ENCODE assay signal across 14 mouse cellular contexts in the genomic region with DNA sequence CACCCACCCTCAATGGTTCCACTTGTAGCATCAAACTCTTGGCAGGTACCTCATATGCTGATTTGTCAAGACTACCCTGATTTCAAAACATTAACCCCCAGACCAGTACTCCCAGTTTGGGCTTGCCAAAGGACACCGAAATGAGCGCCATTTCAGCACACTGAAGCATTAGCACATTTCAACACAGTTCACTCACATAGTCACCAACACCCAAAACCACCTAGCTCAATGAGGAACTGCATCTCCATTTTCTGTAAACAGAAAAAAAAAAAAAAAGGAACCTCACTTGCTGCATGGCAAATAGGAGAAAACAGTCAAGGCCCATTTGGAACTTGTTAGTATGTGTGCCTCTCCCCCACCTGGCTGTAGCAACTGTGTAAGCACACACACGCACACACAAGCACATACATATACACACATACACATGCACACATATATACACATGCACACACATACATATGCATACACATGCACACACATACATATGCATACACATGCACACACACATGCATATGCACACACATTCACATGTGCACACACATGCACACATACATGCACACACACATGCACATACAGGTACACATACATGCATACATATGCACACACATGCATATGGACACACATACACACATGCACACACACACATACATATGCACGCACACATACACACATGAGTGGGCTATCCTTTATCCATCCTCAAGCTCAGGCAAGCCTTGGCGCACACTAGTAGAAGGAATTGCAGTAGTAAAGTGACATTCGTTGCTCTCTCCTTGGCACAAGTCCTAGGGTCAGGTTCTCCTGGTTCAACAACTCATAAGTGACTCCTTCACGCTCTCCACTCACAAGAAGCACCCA. TPM values are rescaled to one million over a fixed set of nuclear protein-coding genes. Genes with fewer than 3 reads are reported as not detected.
DNase-seq lines count a peak whose midpoint lies in the region; ATAC-seq and TF ChIP-seq lines count a peak whose summit lies in the region.
"Had no signal": no experiment of that assay in that cellular context is flagged by ENCODE, and none has a peak within 500 bp of the region (broad histone marks: within the 10 kb centered on the region; RNA-seq: fewer than 3 reads in every experiment).

No protein-coding gene starts in this region.

- H3K4me1 ChIP-seq in hindbrain, postnatal 0 days (ENCODE audit: insufficient read depth, low read length) = peaks cover 4% of the 10 kb centered on the region; the same call in 1 of the 2 replicates
- H3K4me1 ChIP-seq in hindbrain, embryonic 11.5 days (replicated peaks; ENCODE audit: control insufficient read depth, insufficient read depth, low read length) = no peaks in the 10 kb centered on the region
- H3K4me1 ChIP-seq in G1E (ENCODE audit: insufficient read depth, low read depth, low read length) = no peaks in the 10 kb centered on the region

- H3K27ac ChIP-seq in hindbrain, postnatal 0 days = no peak overlapping the region
- no peak overlapping the region for H3K27ac ChIP-seq in hindbrain, embryonic 11.5 days (ENCODE audit: low read depth, low read length)
- H3K27ac ChIP-seq: embryonic facial prominence, embryonic 12.5 days had no signal

- DNase-seq in hindbrain, postnatal 0 days (ENCODE audit: low spot score) = no peak
- DNase-seq in hindbrain, embryonic 11.5 days (ENCODE audit: low spot score) = no peak
- DNase-seq in 416B (ENCODE audit: low read depth) (peak; percentile 65), G1E (ENCODE audit: low spot score) (no peak)
- DNase-seq in gonadal fat pad, adult 2 months (ENCODE audit: low read depth) = peak; percentile 55
- DNase-seq in heart, adult 9 months (ENCODE audit: low spot score in 2 of 2) = no peak
- DNase-seq: adrenal gland, adult 8-10 months; gastrocnemius, postnatal 25 days; kidney, postnatal 10 days; thymus, adult 2 months had no signal

- no peaks in the 10 kb centered on the region for H3K9me3 ChIP-seq in hindbrain, postnatal 0 days (ENCODE audit: low read length)
- H3K9me3 ChIP-seq in hindbrain, embryonic 11.5 days (ENCODE audit: control insufficient read depth, low read length) = no peaks in the 10 kb centered on the region
- H3K9me3 ChIP-seq in G1E (replicated peaks) = peaks cover 10% of the 10 kb centered on the region
- H3K9me3 ChIP-seq: embryonic facial prominence, embryonic 12.5 days had no signal

- no peak overlapping the region for H3K4me3 ChIP-seq in hindbrain, postnatal 0 days (ENCODE audit: low read length)
- H3K4me3 ChIP-seq in hindbrain, embryonic 11.5 days (ENCODE audit: low read depth, low read length) = no peak overlapping the region
- H3K4me3 ChIP-seq in G1E (ENCODE audit: low read depth, low read length) = peak overlapping the region; percentile 8; the same call in 1 of the 2 replicates
- H3K4me3 ChIP-seq: embryonic facial prominence, embryonic 12.5 days; myocyte had no signal

- no peaks in the 10 kb centered on the region for H3K27me3 ChIP-seq in hindbrain, postnatal 0 days (ENCODE audit: insufficient read depth, low read length)
- H3K27me3 ChIP-seq in hindbrain, embryonic 11.5 days (ENCODE audit: control insufficient read depth, insufficient read depth, low read length) = no peaks in the 10 kb centered on the region
- no peaks in the 10 kb centered on the region for H3K27me3 ChIP-seq in G1E (ENCODE audit: insufficient read depth, low read length)
- H3K27me3 ChIP-seq: embryonic facial prominence, embryonic 12.5 days had no signal

- no peak for TF ChIP-seq CTCF in hindbrain, postnatal 0 days (IDR thresholded peaks at IDR 0.05; ENCODE audit: low read depth)
- TF ChIP-seq CTCF in G1E (IDR thresholded peaks at IDR 0.05; ENCODE audit: low read depth, low read length) = no peak

- peak; percentile 19 for ATAC-seq in hindbrain, postnatal 0 days
- no peak for ATAC-seq in hindbrain, embryonic 11.5 days (ENCODE audit: low FRiP score)
- ATAC-seq in G1E (ENCODE audit: extremely low read depth, insufficient number of reproducible peaks, low FRiP score, poor library complexity, severe bottlenecking) = no peak
- no peak for ATAC-seq in erythroid progenitor cell, adult 5-6 weeks (replicated peaks; ENCODE audit: low FRiP score, poor library complexity, severe bottlenecking)

- H3K4me2 ChIP-seq in hindbrain, postnatal 0 days (ENCODE audit: low read depth, low read length) = no peak overlapping the region
- H3K4me2 ChIP-seq in hindbrain, embryonic 11.5 days (replicated peaks; ENCODE audit: low read depth, low read length) = no peak overlapping the region
- H3K4me2 ChIP-seq: embryonic facial prominence, embryonic 12.5 days had no signal

- H3K36me3 ChIP-seq in hindbrain, postnatal 0 days (ENCODE audit: insufficient read depth, low read length) = no peaks in the 10 kb centered on the region
- no peaks in the 10 kb centered on the region for H3K36me3 ChIP-seq in hindbrain, embryonic 11.5 days (ENCODE audit: control insufficient read depth, insufficient read depth, low read length)
- H3K36me3 ChIP-seq in G1E (replicated peaks) = no peaks in the 10 kb centered on the region
- H3K36me3 ChIP-seq: embryonic facial prominence, embryonic 12.5 days had no signal

- 71% methylated on average over 7 of the region's 7 CpGs for WGBS in hindbrain, postnatal 0 days
- WGBS in hindbrain, embryonic 11.5 days = 91% methylated on average over 7 of the region's 7 CpGs

- no peak overlapping the region for H3K9ac ChIP-seq in hindbrain, postnatal 0 days (replicated peaks; ENCODE audit: low read length)
- no peak overlapping the region for H3K9ac ChIP-seq in hindbrain, embryonic 11.5 days (ENCODE audit: low read depth, low read length)
- H3K9ac ChIP-seq: embryonic facial prominence, embryonic 12.5 days had no signal

RNA-seq across cellular contexts. Expression of a gene that starts 14.1 kb away (rescaled TPM):
- 9.8 and 14.0 TPM in 2 replicates for total RNA-seq in hindbrain, postnatal 0 days (2014; rRNA removed)
- polyA plus RNA-seq in hindbrain, postnatal 0 days (2015; fragmentation: Nextera tagmentation; extraction: Ambion mirVana) = 13.6 and 17.9 TPM in 2 replicates
- polyA plus RNA-seq in hindbrain, embryonic 11.5 days (2014; fragmentation: Nextera tagmentation; extraction: Ambion mirVana) = 0.57 and 1.7 TPM in 2 replicates
- not detected in 2 replicates for total RNA-seq in G1E (2014; fragmentation: Nextera tagmentation)
- 0.06 and 0.11 TPM in 2 replicates for total RNA-seq in G1E (2017)
- not detected in 2 replicates for polyA plus RNA-seq in G1E (2012)
- polyA plus RNA-seq in gonadal fat pad, adult 2 months (2012; rRNA removed) = 0.04 and 0.43 TPM in 2 replicates
- total RNA-seq in erythroid progenitor cell, adult 5-6 weeks (2015; ENCODE audit: low replicate concordance) = not detected in 2 replicates
- not detected in 2 replicates for total RNA-seq in erythroid progenitor cell, adult 5-6 weeks (2017; ENCODE audit: low replicate concordance)
- total RNA-seq: gastrocnemius, postnatal 25 days had no signal
- polyA plus RNA-seq: intestine, embryonic 16.5 days; thymus, adult 2 months had no signal

Comparison
In these comparisons a context has a peak if more than half of its experiments do, and no peak if none do; other contexts are left out.
1. DNase-seq: peak in 416B (single experiment) and gonadal fat pad, adult 2 months (single experiment); none in hindbrain, postnatal 0 days (single experiment), hindbrain, embryonic 11.5 days (single experiment), G1E (single experiment) and heart, adult 9 months (0 of 2).